Mouse (Mus musculus) bone marrow macrophage, adult 2 months (primary cell): Measurements from ENCODE around the gene Serpinf2. TPM values are rescaled to one million over a fixed set of nuclear protein-coding genes. Genes with fewer than 3 reads are reported as not detected.

ENCODE experiments used
- H3K27ac ChIP-seq: 2 replicates; pipeline ENCODE4 v1.5.1; 2012; ENCODE audit warnings: low read depth, low read length; ENCODE audit not compliant: insufficient read depth
- H3K4me1 ChIP-seq: 2 replicates; pipeline ENCODE4 v1.6.1; 2012; ENCODE audit warnings: low read length; ENCODE audit not compliant: control insufficient read depth, insufficient read depth
- H3K4me3 ChIP-seq: 2 replicates; pipeline ENCODE4 v1.5.1; 2012; ENCODE audit warnings: mild to moderate bottlenecking, low read length, moderate library complexity; ENCODE audit not compliant: insufficient read depth
- CTCF ChIP-seq: IDR thresholded peaks from 2 replicates; pipeline ENCODE4 v1.5.1; 2012; ENCODE audit warnings: low read depth, mild to moderate bottlenecking, low read length, moderate library complexity
- POLR2A ChIP-seq: IDR thresholded peaks from 2 replicates; pipeline ENCODE4 v1.6.1; 2012; ENCODE audit warnings: mild to moderate bottlenecking, low read depth, low read length, borderline replicate concordance
- polyA plus RNA-seq: library from polyadenylated mRNA; stranded (reverse); fragments of >200 nt; gene quantifications from 2 replicates; pipeline ENCODE4 v1.2.4, GENCODE M21; 2012; ENCODE audit not compliant: missing spikeins, insufficient read depth, insufficient read length

Serpinf2 gene
- polyA plus RNA-seq, 1 experiment, result not detected

DNA sequence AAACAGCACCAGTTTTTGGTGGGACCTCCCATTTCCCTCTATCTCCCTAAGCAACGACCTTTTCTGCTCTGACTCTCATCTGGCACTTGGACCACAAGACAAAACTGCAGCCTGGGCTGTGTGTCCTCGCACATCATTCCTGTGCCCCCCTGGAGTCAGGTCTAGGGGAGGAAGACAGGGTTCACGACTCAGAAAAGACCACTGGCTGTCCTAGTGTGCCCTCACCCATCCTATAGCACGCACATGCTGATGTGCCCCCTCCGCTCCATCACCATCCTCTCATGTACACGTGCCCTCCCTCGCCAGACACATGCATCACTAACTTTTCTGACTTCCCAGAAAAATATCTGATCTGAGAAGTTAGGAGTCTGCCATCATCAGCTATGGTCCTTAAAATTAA, 19.4 kb downstream of the Serpinf2 start:
- H3K4me1 ChIP-seq, result peaks cover 17% of the 10 kb centered on the region
- H3K4me3 ChIP-seq, result no peak overlapping the region
- no peak overlapping the region for H3K27ac ChIP-seq
- TF ChIP-seq POLR2A (no peak), CTCF (no peak)

DNA sequence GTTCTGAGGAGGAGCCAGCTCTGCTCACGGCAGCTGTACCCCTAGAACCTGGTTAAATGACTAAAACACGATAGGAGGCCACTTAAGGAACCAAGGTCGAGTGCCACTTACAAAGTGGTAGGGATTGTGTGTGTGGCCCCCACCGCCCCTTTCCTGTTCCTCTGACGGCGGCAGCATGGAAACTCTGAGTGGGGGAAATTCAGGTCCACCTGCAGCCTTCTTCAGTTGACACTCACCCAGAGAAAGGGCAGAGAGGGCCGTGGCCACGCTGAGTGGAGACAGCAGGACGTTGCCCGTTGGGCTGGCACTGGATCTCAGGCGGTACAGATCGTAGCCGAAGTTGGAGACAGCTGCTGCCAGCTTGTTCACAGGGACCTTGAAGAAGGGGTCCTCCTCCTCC, 23.4 kb downstream of the Serpinf2 start:
- Histone ChIP-seq H3K4me3 (no peak overlapping the region), H3K27ac (peak overlapping the region; percentile 62), H3K4me1 (peaks cover 28% of the 10 kb centered on the region)
- no peak for TF ChIP-seq CTCF
- TF ChIP-seq POLR2A, result no peak

DNA sequence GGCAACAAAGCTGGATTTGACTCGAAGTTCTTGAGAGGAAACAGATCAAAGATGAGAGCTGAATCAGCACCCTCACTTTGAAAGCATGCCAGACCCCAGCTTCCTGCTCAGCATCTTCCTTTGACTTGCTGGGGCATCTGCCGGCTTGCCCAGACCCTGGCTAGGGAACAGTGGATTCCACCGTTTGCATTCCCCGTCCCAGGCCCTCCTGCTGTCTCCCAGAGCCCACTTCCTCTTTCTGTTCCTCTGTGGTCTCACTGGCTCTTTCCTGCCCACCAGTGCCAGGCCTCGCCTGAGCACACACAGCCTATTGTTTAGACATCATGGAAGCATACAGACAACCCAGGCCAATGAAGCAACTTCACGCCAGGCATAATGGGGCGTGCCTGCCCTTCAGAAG, 24.3 kb downstream of the Serpinf2 start:
- H3K4me1 ChIP-seq, result peaks cover 28% of the 10 kb centered on the region
- TF ChIP-seq CTCF, result no peak
- TF ChIP-seq POLR2A, result no peak
- no peak overlapping the region for H3K4me3 ChIP-seq
- H3K27ac ChIP-seq, result peak overlapping the region; percentile 62

DNA sequence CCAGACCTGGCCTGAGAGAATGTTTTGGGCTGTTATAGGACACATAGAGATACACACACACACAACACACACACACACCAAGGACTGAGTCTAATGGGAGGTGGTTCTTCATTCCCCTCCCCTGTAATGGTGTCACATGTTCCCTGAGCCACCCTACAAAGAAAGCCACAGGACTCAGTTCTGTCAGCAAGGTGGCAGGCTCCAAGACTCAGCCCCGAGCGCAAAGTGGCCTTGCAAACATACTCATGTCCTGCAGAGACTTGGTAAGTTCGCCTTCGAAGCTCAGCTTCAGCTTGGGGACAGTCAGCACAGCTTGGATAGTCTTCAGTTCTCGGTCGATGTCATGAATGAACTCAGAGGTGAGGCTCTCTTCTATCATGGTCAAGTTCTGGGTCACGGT, 28.8 kb downstream of the Serpinf2 start:
- Histone ChIP-seq H3K27ac (no peak overlapping the region), H3K4me3 (no peak overlapping the region), H3K4me1 (peaks cover 14% of the 10 kb centered on the region)
- TF ChIP-seq CTCF, result no peak
- no peak for TF ChIP-seq POLR2A

DNA sequence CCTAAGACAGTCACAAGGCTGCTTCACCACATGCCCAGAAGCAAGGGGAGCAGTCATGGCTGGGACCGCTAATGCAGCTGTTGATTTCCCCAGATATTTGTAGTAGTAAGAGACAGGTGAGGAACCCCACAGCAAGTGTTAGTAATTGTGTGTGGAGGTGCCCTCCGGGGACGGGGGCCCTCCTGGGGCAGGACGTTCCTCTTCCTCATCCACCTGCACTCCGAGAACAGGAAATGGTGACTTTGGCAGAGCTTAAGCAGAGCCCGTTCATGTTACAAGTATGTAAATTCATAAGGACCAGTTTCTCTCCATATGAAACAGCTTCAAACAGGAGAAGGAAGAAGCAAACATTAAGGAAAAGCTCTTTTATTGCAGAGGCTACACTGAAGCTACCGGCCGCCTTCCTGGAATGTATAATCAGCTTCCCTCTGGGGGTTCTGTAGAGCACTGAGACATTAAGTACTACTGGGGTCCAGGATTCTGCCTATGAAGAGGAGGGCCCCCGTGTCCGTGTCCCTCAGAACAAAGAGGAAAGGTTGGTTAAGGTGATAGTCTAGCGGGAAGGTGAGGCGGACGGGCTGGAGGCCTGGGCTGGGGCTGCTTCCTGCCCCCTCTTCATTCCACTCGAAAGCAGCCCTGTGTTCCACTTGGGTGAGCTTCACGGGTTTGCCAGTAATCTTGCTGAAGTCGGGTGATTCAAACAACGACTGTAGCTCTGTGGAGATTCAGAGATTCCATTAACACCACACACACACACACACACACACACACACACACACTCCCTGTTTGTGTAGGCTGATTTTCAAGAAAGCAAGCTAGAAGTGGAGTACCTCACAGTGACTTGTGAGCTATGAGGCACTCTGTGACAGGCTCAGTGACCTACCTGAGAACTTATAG, 29.5 kb downstream of the Serpinf2 start:
- no peak for TF ChIP-seq POLR2A
- TF ChIP-seq CTCF, result no peak
- Histone ChIP-seq H3K4me3 (no peak overlapping the region), H3K4me1 (peaks cover 10% of the 10 kb centered on the region), H3K27ac (no peak overlapping the region)

DNA sequence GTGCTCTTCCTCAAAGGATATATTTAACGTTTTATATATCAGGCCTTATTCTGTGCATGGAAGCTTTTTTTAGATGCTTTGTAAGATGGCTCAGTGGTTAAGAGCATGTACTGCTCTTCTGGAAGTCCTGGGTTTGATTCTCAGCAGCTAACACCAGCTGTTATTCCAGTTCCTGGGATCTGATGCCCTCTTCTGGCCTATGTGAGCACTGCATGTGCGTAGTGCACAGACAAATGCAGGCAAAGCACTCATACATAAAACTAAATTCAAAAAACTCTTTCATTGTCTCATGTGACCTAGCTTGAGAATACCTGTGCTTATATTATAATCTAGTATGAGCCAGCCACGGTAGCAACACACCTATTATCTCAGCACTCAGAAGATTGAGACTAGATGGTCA, 32.5 kb downstream of the Serpinf2 start:
- TF ChIP-seq CTCF, result no peak
- TF ChIP-seq POLR2A, result no peak
- peaks cover 12% of the 10 kb centered on the region for H3K4me1 ChIP-seq
- H3K4me3 ChIP-seq, result no peak overlapping the region
- no peak overlapping the region for H3K27ac ChIP-seq

DNA sequence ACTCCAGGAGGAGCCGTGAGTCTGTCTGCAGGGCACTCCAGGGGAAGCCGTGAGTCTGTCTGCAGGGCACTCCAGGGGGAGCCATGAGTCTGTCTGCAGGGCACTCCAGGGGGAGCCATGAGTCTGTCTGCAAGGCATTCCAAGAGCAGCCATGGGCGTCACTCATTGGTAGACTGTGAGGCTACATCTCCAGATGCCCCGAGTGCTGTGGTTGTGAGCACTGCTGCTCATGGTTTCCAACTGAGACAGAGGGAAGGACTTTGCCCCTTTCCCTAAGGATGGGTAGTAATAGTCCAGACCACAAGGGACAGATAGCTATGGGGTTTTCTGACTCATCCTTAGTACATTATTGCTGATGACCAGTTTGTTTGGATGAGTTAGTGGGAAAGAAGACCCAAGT, 33.3 kb downstream of the Serpinf2 start:
- H3K4me3 ChIP-seq, result no peak overlapping the region
- H3K27ac ChIP-seq, result no peak overlapping the region
- peaks cover 12% of the 10 kb centered on the region for H3K4me1 ChIP-seq
- no peak for TF ChIP-seq POLR2A
- TF ChIP-seq CTCF, result no peak

DNA sequence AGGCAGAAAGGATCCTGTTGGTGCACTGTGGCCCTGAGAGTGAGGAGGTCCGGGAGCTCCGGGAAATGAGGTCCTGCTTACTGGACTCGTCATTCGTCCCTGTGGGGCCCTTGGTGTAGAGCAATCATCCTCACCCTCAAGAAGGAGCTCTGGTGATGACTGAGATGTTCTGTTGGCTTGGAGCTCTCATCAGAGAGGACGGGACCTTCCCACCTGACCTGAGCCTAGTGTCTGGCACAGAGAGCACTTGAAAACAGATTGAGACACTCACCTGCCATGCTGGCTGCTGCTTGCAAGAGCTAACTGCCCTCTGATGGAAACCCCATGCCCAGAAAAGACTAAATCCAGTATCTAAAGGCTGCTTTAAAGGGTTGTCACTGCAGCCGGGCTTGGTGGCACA, 34.6 kb downstream of the Serpinf2 start:
- TF ChIP-seq POLR2A (no peak), CTCF (no peak)
- no peak overlapping the region for H3K27ac ChIP-seq
- peaks cover 15% of the 10 kb centered on the region for H3K4me1 ChIP-seq
- no peak overlapping the region for H3K4me3 ChIP-seq

DNA sequence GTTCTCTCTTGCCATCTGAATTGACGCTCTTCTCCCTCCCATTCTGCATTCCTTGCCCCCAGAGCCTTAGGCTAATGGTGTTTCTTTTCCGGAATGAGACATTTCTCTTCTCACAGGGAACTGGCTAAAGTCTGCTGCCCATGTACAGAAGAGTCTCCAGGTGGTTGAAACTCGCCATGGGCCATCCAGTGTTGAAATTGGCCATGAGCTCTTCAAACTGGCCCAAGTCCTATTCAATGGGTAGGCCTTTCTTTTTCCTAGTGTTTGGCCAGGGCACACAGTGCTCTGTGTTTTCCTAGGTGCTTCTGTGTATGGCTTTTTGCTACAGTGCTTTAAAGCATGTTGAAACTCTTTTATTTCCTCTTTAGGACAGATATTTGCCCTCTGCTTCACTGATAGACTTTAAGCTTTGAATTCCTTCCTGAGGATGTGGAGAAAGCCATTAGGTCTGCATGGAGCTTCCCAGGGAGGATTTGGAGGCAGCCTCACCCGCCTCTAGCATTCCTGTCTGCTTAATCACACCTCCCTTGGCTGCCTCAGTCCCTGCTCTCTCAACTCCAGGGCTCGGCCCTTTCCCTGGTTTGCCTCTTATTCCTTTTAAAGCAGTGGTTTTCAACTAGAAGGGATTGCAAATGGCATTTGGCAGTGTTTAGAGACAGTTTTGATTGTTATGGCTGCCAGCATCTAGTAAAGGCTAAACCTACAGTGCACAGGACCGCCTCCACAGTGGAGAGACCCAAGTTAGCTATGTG, 35.9 kb downstream of the Serpinf2 start:
- TF ChIP-seq CTCF (no peak), POLR2A (no peak)
- Histone ChIP-seq H3K27ac (no peak overlapping the region), H3K4me1 (peaks cover 27% of the 10 kb centered on the region), H3K4me3 (no peak overlapping the region)

DNA sequence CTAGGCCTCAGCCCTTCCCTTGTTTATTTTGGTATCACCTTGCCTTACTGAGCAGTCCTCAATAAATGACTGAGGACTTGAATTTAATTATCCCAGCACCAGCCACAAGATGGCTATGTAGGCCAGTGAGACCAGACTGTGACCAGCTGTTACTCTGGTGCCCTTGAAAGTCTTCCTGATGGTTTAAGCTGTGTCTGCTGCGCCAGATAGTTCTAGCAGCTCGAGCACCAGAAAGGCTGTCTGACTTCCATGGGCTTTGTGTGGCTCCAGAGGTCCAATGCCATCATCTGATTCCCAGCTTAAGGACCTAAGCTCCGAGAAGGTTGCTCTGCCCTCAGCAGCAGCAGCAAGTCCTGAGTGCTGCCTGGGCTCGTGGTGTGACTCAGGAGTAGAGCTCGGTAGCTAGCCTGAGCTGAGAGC, 37.1 kb downstream of the Serpinf2 start:
- H3K4me1 ChIP-seq, result peaks cover 39% of the 10 kb centered on the region

More for the DNA sequence above, 37.1 kb downstream of the Serpinf2 start:
- TF ChIP-seq CTCF (peak; percentile 32; the same call in 1 of the 2 replicates), POLR2A (no peak)
- H3K4me3 ChIP-seq, result no peak overlapping the region
- no peak overlapping the region for H3K27ac ChIP-seq
